Mouse (Mus musculus) urinary bladder, adult 2 months (tissue): ENCODE results near the gene Atp8a1. TPM values are rescaled to one million over a fixed set of nuclear protein-coding genes. Genes with fewer than 3 reads are reported as not detected.
A peak's percentile ranks its signal among the peaks of the same experiment; 100 is the strongest.

Source experiments
- DNase-seq: peaks from one replicate; pipeline ENCODE4 v3.0.0; 2022; ENCODE audit warnings: low spot score
- polyA plus RNA-seq: library from polyadenylated mRNA; depleted of rRNA; stranded (reverse); fragments of >200 nt; gene quantifications from 2 replicates; pipeline ENCODE4 v1.2.3, GENCODE M21; 2012

Gene Atp8a1
- polyA plus RNA-seq, 1 experiment, result 6.0 TPM

DNA sequence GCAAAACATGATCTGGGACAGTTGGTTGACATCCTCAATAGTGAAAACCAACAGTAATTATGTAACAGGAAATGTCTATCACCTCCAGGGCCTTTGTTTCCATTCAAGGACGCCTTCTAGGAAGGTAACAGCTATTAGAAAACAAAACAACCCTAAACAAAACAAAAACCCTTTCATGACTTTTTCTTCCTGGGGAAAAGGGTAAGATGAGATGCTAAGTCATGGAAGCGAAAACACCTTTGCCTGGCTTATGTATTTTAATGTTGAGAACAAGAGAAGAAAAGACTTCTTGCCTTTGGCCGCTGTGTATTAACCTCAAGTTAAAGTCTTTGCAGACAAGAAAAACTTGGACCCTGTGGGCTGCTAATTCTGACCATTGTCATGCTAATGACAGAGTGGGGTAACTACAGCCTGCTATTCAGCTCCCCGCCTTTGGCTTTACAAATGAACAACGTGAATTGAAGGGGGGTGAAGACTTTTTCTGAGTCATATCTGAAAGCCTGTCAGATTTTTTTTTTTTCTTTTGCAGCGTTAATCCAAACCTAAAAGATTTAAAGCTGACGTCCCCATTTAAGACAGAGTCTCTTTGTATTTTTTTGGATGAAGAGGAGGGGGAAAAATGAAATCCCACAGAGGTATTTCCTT lies 214.0 kb downstream of the Atp8a1 start:
- DNase-seq, result no peak

DNA sequence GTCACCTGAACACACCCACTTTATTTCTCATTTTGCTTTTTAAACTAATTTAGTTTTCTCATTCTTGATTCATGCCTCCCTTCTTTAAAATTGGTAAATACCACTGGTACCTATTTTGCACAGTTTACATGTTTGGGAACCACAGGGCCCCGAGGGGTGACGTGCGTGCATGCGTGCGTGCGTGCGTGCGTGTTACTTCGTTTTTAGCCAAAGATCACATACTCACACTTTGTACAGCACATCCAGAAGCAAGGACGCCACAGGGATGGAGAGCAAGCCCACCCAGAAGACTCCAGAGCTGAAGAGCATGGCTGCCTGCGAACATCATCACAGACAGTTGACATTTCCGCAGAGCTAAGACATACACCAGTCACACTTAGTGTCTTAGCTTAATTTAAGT lies 216.0 kb downstream of the Atp8a1 start:
- no peak for DNase-seq

GRCm38 (mm10) chr5:67629861-67630260 lies 217.4 kb downstream of the Atp8a1 start:
- DNase-seq, result no peak

DNA sequence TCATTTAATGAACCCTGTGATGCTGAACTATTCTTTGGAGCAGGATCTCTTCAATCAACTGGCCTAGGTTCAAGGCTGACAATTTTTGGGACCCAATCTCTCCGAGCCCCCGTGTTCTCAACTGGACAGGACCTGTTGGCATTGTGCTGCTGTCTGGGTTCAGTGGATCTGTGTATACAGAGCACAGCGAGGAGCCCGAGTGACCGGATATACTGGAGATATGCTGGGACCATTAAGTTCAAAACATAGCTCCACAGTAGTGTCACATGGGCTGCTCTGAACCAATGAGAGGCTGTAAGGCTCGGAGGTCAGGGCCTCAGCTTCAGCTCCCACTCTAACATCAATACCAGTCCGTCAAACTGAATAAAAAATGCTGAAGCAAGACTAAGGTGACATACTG lies 217.8 kb downstream of the Atp8a1 start:
- DNase-seq, result no peak

DNA sequence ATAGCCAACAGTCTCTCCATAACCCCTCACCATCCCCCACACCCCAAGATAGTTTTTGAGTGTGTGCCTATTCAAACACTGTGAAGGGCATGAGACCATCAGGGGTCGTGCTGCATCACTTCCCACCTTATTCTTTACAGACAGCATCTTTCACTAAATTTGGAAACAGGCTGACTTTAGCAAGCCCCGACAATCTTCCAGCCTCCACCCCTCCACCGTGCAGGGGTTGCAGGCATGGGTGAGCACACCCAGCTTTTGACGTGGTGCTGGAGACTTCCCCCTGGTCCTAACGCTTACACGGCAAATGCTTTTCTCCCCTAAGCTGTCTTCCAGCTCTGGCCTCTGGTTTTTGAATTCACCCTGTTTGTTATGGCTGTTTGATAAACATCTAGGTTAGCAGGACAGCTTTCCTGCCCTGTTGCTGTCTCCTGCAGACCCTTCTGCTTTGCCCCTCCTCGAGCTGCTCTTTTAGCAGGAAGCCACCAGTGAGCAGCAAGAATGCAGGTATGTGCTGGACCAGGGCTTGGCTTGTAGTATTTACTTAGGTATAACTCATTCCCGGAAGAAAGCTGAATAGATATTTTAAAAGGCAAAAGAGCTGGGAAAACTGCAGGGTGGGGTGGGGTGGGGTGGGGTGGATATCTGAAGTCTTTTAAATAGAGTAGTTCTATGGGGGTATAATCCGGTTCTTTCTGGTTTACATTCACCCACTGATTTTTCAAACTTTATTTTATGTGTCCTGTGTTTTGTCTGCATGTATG lies 218.9 kb downstream of the Atp8a1 start:
- no peak for DNase-seq

DNA sequence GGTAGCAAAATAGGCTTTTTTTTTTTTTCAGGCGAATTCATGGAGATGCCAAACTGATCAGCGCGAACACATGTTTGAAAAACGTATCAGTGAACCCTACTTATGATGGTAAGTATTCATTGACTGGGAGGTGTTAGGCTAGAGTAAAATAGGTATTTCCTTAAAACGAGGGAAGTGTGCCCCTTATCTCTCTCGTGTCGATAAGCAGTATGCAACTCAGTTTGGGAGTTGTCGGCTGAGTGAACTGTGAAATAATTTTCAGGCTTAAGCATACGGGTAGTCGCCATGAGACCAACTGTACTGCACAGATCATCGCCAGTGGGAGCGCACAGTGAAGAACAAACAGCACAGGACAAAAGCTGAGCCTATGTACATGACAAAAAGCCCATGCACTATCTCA lies 226.0 kb downstream of the Atp8a1 start:
- DNase-seq, result no peak

GRCm38 (mm10) chr5:67609520-67609837 lies 237.8 kb downstream of the Atp8a1 start:
- DNase-seq, result no peak

GRCm38 (mm10) chr5:67608674-67609519 lies 238.3 kb downstream of the Atp8a1 start:
- no peak for DNase-seq

- DNase-seq, result no peak
Observed at GRCm38 (mm10) chr5:67607804-67608673, 239.2 kb downstream of the Atp8a1 start, which contains the start of gene Shisa3. TSS of gene Shisa3 (plus strand) at chr5:67607882.

- peak; percentile 30 for DNase-seq
Observed at GRCm38 (mm10) chr5:67606916-67607803, 240.1 kb downstream of the Atp8a1 start.

DNA sequence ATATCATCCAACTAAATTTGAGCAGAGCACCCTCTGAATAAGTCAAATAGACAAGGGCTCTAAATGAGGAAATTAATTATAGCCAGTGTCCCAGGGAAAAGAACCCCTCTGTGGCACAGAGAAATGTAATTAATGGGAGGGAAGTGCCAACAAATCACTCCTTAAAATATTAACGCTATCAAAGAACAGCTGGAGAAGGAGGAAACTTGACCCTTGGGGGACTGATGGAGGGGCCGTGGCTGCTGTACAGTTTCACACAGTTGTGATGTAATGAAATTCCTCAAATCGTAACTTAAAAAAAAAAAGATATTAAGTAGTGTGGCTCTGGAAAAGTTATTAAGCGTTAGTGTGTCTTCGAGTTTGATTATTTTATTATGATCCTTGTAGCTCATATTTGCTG lies 241.3 kb downstream of the Atp8a1 start:
- no peak for DNase-seq

GRCm38 (mm10) chr5:67599935-67600334 lies 247.3 kb downstream of the Atp8a1 start:
- DNase-seq, result no peak

DNA sequence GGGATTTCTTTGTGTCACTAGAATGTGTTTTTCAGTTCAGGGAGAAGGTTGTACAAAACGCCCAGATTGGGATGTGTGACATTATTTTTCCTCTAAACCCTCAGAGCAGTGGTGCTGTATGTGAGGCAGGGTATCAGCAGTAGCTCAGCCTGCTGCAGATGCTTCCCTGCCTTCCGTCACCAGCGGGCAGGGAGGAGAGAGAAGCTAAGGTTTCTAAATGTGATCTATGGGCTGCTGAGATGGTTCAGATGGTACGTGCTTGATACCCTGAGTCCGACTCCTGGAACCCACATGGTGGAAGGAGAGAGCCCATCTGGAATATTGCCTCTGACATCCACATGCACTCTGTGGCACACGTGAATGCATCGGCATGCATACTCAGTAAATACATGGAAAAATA lies 251.6 kb downstream of the Atp8a1 start:
- no peak for DNase-seq

DNA sequence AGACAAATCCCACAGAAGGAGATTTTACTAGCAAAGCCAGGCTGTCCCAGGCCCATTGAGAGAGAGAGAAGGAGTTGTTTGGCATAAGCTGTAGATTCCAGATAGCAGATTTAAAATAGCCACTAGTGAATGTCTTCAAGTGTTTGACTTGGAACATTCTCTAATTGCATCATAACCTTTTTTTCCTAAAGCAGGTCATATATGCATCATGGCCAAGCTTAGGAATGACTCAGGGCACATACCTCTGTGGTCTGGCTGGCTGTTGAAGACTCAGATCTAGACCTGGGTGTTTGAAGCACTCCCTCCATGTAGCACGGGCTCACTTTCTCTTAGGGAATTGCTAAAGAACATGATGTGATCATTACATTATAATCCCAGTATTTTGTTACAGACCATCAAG lies 252.2 kb downstream of the Atp8a1 start:
- no peak for DNase-seq

GRCm38 (mm10) chr5:67579725-67580633 lies 267.3 kb downstream of the Atp8a1 start:
- DNase-seq, result no peak

DNA sequence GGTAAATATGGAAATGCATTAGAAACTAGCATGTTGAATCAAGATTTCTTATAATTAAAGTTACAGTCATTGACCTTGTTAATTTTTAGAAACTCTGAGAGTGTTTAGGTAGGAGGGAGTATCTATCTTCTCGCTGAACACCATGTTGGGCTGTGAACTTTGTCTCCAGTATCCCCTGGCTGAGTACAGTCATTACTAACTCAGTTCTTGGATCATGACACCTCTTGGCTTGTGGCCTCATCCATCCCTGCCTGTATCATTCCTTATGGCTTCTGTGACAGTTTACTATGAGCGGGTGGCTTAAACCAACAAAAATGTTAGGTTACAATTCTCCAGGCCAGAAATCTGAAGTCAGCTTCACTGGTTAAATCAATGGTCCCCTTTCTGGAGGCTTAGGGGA lies 271.5 kb downstream of the Atp8a1 start:
- DNase-seq, result no peak

DNA sequence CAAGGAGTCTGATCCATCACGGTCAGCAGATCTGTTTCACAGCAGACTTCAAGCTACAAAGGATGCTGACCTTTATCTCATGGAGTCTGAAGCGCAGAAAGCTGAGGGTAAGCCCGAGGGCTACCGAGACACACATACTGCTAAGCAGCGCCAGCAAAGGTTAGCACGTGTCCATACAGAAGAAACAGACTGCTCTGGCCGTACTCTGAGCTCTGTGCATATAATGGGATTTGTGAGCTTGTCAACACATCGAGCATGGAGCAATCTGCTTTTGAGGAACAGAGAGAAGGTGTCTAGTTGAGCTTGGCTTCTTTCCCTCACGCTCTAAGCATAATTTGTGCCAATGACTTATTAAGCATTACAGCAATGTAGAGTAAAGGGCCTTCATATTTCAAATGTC lies 273.2 kb downstream of the Atp8a1 start:
- no peak for DNase-seq

GRCm38 (mm10) chr5:67572552-67573155 lies 274.6 kb downstream of the Atp8a1 start:
- DNase-seq, result no peak
